Mouse (Mus musculus) megakaryocyte, embryonic 14.5 days (primary cell): ENCODE data around the gene Hormad2.

Experiments used
- FLI1 ChIP-seq: IDR thresholded peaks from 2 replicates; pipeline ENCODE4 v1.6.1; 2012; ENCODE audit warnings: low read length, inconsistent platforms, mixed read lengths
- GATA1 ChIP-seq: IDR thresholded peaks from 3 replicates; pipeline ENCODE4 v1.6.1; 2012; ENCODE audit warnings: mixed read lengths, low read length, inconsistent platforms, borderline replicate concordance

- TF ChIP-seq GATA1 (no peak), FLI1 (no peak)
These were observed 121.5 kb downstream of the Hormad2 start for GRCm38 (mm10) chr11:4319212-4319955.
